Mouse (Mus musculus): ENCODE data around the gene Fhad1.

Gene Fhad1

DNA sequence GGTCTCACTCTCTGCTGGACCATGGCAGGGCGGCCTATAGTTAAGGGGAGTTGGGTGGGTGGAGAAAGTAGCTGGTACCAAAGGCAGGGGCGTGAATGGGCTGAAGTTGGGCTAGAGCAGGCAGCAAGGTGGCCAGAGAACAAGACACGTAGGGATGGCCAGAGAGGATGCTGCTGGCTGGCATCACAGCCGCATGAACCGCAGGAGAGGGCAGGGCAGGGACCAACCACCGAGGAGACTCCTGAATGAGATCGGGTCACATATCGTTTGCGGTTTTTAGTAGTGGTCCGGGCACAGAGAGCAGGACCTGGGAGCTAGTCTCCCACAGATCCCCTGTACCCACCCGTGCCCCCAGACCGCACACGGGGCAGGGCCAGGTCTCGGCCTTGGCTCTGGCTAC, 155.5 kb downstream of the Fhad1 start:
- DNase-seq, result no peak

DNA sequence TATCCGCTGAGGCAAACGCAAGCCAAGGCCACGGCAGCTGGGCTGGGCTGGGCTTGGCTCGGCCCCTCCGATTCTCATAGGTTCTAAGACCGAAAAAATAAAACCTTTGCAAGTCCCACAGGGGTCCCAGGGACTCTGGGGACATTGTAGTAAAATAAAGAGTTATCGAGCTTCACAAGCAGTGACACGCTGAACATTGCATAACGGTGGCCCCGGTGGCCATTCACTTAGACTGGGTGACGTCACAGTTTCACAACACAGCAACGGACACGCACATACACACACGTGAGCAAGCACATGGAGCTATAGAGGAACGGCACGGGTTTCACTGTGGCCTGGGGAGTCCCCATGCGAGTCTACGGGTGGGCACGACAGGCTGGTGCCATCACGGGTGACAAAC, 156.4 kb downstream of the Fhad1 start:
- DNase-seq, result no peak

DNA sequence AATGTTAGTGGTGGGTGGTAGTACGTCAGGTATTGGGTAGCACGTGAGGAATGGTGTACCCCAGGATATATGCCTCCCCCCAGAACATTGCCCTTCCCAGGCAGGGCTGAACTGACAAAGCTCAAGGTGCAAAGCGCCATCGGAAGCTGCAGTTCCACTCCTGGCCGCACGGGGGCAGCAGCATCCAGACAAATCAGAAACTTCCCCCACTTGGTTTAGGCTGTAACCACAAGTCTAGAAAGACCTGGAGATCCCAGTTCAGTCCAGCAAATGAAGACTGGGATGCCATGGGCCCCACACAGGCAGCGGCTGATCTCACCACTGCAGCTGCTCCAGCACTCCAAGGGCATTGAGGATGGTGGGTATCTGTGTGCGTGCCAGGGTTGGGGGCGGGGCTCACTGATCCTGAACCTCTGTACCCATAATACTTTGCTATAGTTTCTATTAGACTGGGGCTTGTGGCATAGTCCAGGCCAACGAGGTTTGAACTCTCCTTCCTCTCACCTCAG, 157.4 kb downstream of the Fhad1 start:
- DNase-seq, result peak; percentile 72

DNA sequence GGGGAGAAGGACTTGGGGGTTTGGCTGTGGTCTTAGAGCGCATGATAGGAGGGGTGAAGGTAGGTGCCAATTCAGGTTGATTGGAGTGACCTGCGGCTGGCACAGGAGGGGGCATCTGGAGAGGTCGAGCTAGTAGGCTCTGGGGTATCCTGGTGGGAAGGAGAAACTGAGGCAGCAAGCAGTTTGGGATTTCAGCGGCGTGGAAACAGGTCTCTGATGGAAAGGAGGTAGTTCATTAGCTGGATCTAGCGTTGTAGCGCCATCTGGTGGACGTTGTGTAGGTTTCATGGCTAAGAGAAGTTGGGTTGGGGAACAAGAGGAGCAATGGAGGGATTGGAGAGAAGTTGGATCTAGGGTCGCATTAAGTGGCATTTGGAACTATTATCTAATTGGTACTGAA, 161.4 kb downstream of the Fhad1 start:
- no peak for DNase-seq

DNA sequence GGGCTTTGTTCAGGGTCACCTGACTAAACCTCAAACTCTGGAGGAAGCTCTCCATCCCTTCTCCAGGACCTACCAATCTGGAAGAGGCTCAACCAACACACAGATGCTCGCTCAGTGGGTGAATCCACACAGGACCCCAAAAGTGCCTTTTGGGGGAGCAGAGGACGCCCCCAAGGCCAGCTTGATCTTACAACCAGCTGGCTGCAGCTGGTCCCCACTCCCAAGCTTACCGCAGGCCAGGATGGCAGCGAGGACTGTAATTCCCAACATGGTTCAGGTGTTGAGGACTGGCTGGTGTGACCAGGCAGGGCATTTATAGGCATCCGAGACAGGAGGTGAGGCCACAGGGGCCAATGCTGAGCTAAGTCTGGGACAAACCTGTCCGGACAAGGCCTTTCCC, 168.9 kb downstream of the Fhad1 start, which contains the start of gene Ctrc:
TSS of gene Ctrc (minus strand) at position 361 of the 400 bp plus-strand sequence.
- no peak for DNase-seq

Measured in cerebellum, adult 11 months (tissue).